Mouse (Mus musculus) midbrain, embryonic 14.5 days (tissue): ENCODE measurements at regions not wholly inside any gene's neighbourhood (a gene's known extent, or its start where the extent isn't known, plus 50 kb on each side); places are given as distances from the start of the nearest gene placed in this dataset.

Experiments used
- ATAC-seq: fragments of 200-750 bp; cut with Nextera tagmentation; 2 replicates; pipeline ENCODE4 v1.8.0; 2017; ENCODE audit warnings: moderate number of reproducible peaks, moderate library complexity; ENCODE audit not compliant: low FRiP score, low TSS enrichment
- DNase-seq: peaks from one replicate; pipeline ENCODE4 v3.0.0-alpha.2; 2015
- H3K27ac ChIP-seq: fragments of 300-500 bp; sonication (generic); replicated peaks from 2 replicates; pipeline ENCODE4 v1.5.1; 2014; ENCODE audit warnings: mild to moderate bottlenecking, low read depth, low read length, moderate library complexity
- H3K27me3 ChIP-seq: fragments of 300-500 bp; sonication (generic); 2 replicates; pipeline ENCODE4 v1.6.1; 2014; ENCODE audit warnings: low read length, control low read depth, mixed read lengths; ENCODE audit not compliant: control insufficient read depth, insufficient read depth
- H3K36me3 ChIP-seq: fragments of 300-500 bp; sonication (generic); 2 replicates; pipeline ENCODE4 v1.6.1; 2014; ENCODE audit warnings: low read length, control low read depth; ENCODE audit not compliant: control insufficient read depth, insufficient read depth
- H3K4me1 ChIP-seq: fragments of 300-500 bp; sonication (generic); 2 replicates; pipeline ENCODE4 v1.6.1; 2014; ENCODE audit warnings: mild to moderate bottlenecking, antibody characterized with exemption, low read length, control low read depth; ENCODE audit not compliant: control insufficient read depth, insufficient read depth
- H3K4me2 ChIP-seq: fragments of 300-500 bp; sonication (generic); 2 replicates; pipeline ENCODE4 v1.6.1; 2014; ENCODE audit warnings: mild to moderate bottlenecking, low read length, moderate library complexity
- H3K4me3 ChIP-seq: fragments of 300-500 bp; sonication (generic); replicated peaks from 2 replicates; pipeline ENCODE4 v1.5.1; 2014; ENCODE audit warnings: low read depth, low read length
- H3K9ac ChIP-seq: fragments of 300-500 bp; sonication (generic); replicated peaks from 2 replicates; pipeline ENCODE4 v1.6.1; 2014; ENCODE audit warnings: mild to moderate bottlenecking, low read length, moderate library complexity
- H3K9me3 ChIP-seq: fragments of 300-500 bp; sonication (generic); 2 replicates; pipeline ENCODE4 v1.6.1; 2016; ENCODE audit warnings: low read length, control low read depth, mixed read lengths; ENCODE audit not compliant: control insufficient read depth
- whole genome bisulfite sequencing: fragments of 180-500 bp; shearing (Covaris S2); extraction: QIAGEN DNeasy Blood & Tissue Kit; methylation state at CpG from one replicate; pipeline ENCODE4 v1.1.7; 2014; 5-methylcytosine and 5-hydroxymethylcytosine counted together

GRCm38 (mm10) chr4:25488479-25489069 is 207.0 kb upstream of the Ufl1 start:
- Histone ChIP-seq H3K36me3 (no peaks in the 10 kb centered on the region), H3K9ac (no peak overlapping the region), H3K4me1 (no peaks in the 10 kb centered on the region), H3K4me2 (no peak overlapping the region), H3K4me3 (no peak overlapping the region), H3K9me3 (no peaks in the 10 kb centered on the region), H3K27me3 (no peaks in the 10 kb centered on the region), H3K27ac (no peak overlapping the region)
- ATAC-seq = no peak
- no peak for DNase-seq
- WGBS = 90% methylated on average over 1 of the region's 1 CpGs

- no peaks in the 10 kb centered on the region for H3K27me3 ChIP-seq
- H3K4me3 ChIP-seq = no peak overlapping the region
- no peaks in the 10 kb centered on the region for H3K9me3 ChIP-seq
- H3K27ac ChIP-seq = no peak overlapping the region
- no peaks in the 10 kb centered on the region for H3K36me3 ChIP-seq
- H3K9ac ChIP-seq = no peak overlapping the region
- WGBS = 6% methylated on average over 1 of the region's 1 CpGs
- peak; percentile 2 for DNase-seq
- no peak overlapping the region for H3K4me2 ChIP-seq
- no peak for ATAC-seq
- H3K4me1 ChIP-seq = no peaks in the 10 kb centered on the region
Observed at GRCm38 (mm10) chr4:25483621-25483933, 202.0 kb upstream of the Ufl1 start.

GRCm38 (mm10) chr4:25482933-25483620 is 201.5 kb upstream of the Ufl1 start:
- ATAC-seq (no peak), DNase-seq (peak; percentile 6)
- H3K27me3 ChIP-seq = no peaks in the 10 kb centered on the region
- H3K9me3 ChIP-seq = no peaks in the 10 kb centered on the region
- H3K27ac ChIP-seq = no peak overlapping the region
- H3K9ac ChIP-seq = no peak overlapping the region
- H3K36me3 ChIP-seq = no peaks in the 10 kb centered on the region
- no peak overlapping the region for H3K4me3 ChIP-seq
- WGBS = 47% methylated on average over 6 of the region's 6 CpGs
- no peak overlapping the region for H3K4me2 ChIP-seq
- no peaks in the 10 kb centered on the region for H3K4me1 ChIP-seq

GRCm38 (mm10) chr4:25473026-25473425 is 191.4 kb upstream of the Ufl1 start:
- no peaks in the 10 kb centered on the region for H3K27me3 ChIP-seq
- no peaks in the 10 kb centered on the region for H3K9me3 ChIP-seq
- DNase-seq (no peak), ATAC-seq (no peak)
- no peak overlapping the region for H3K27ac ChIP-seq
- no peaks in the 10 kb centered on the region for H3K36me3 ChIP-seq
- H3K9ac ChIP-seq = no peak overlapping the region
- no peak overlapping the region for H3K4me2 ChIP-seq
- H3K4me1 ChIP-seq = no peaks in the 10 kb centered on the region
- H3K4me3 ChIP-seq = no peak overlapping the region

GRCm38 (mm10) chr4:25466490-25466889 is 184.9 kb upstream of the Ufl1 start:
- Histone ChIP-seq H3K4me1 (no peaks in the 10 kb centered on the region), H3K27me3 (no peaks in the 10 kb centered on the region), H3K9ac (no peak overlapping the region), H3K4me2 (no peak overlapping the region), H3K4me3 (no peak overlapping the region), H3K9me3 (no peaks in the 10 kb centered on the region), H3K27ac (no peak overlapping the region), H3K36me3 (no peaks in the 10 kb centered on the region)
- no peak for DNase-seq
- ATAC-seq = no peak
- WGBS = 89% methylated on average over 3 of the region's 3 CpGs

GRCm38 (mm10) chr4:25464792-25465590 is 183.4 kb upstream of the Ufl1 start:
- Histone ChIP-seq H3K9ac (no peak overlapping the region), H3K27me3 (no peaks in the 10 kb centered on the region), H3K4me1 (no peaks in the 10 kb centered on the region), H3K4me3 (no peak overlapping the region), H3K9me3 (no peaks in the 10 kb centered on the region), H3K27ac (no peak overlapping the region), H3K4me2 (no peak overlapping the region), H3K36me3 (no peaks in the 10 kb centered on the region)
- 50% methylated on average over 1 of the region's 1 CpGs for WGBS
- DNase-seq (peak; percentile 34), ATAC-seq (no peak)

GRCm38 (mm10) chr4:25464069-25464468 is 182.4 kb upstream of the Ufl1 start:
- no peaks in the 10 kb centered on the region for H3K36me3 ChIP-seq
- DNase-seq (no peak), ATAC-seq (no peak)
- no peaks in the 10 kb centered on the region for H3K4me1 ChIP-seq
- H3K4me2 ChIP-seq = no peak overlapping the region
- no peak overlapping the region for H3K4me3 ChIP-seq
- 89% methylated on average over 1 of the region's 1 CpGs for WGBS
- H3K9ac ChIP-seq = no peak overlapping the region
- no peak overlapping the region for H3K27ac ChIP-seq
- no peaks in the 10 kb centered on the region for H3K9me3 ChIP-seq
- no peaks in the 10 kb centered on the region for H3K27me3 ChIP-seq

GRCm38 (mm10) chr4:25460127-25460526 is 178.5 kb upstream of the Ufl1 start:
- no peak overlapping the region for H3K4me2 ChIP-seq
- H3K36me3 ChIP-seq = no peaks in the 10 kb centered on the region
- ATAC-seq = no peak
- H3K27ac ChIP-seq = no peak overlapping the region
- no peaks in the 10 kb centered on the region for H3K27me3 ChIP-seq
- DNase-seq = no peak
- H3K9me3 ChIP-seq = no peaks in the 10 kb centered on the region
- H3K4me3 ChIP-seq = no peak overlapping the region
- no peak overlapping the region for H3K9ac ChIP-seq
- no peaks in the 10 kb centered on the region for H3K4me1 ChIP-seq
- 91% methylated on average over 1 of the region's 1 CpGs for WGBS

- no peaks in the 10 kb centered on the region for H3K27me3 ChIP-seq
- WGBS = 85% methylated on average over 3 of the region's 3 CpGs
- ATAC-seq = no peak
Observed at GRCm38 (mm10) chr4:25454752-25455151, 173.1 kb upstream of the Ufl1 start.

More at GRCm38 (mm10) chr4:25454752-25455151, 173.1 kb upstream of the Ufl1 start:
- H3K4me3 ChIP-seq = no peak overlapping the region
- no peaks in the 10 kb centered on the region for H3K9me3 ChIP-seq
- no peak overlapping the region for H3K4me2 ChIP-seq
- DNase-seq = no peak
- H3K27ac ChIP-seq = no peak overlapping the region
- no peaks in the 10 kb centered on the region for H3K36me3 ChIP-seq
- H3K9ac ChIP-seq = no peak overlapping the region
- H3K4me1 ChIP-seq = no peaks in the 10 kb centered on the region
